Mouse (Mus musculus) embryonic fibroblast, embryonic 13.5 days (primary cell): ENCODE data around the gene Egfem1. TPM values are rescaled to one million over a fixed set of nuclear protein-coding genes. Genes with fewer than 3 reads are reported as not detected.

ENCODE experiments used
- H3K27ac ChIP-seq: 2 replicates; pipeline ENCODE4 v1.5.1; 2012; ENCODE audit warnings: low read length, control low read depth, inconsistent platforms; ENCODE audit not compliant: insufficient read depth
- H3K4me1 ChIP-seq: 2 replicates; pipeline ENCODE4 v1.6.1; 2011; ENCODE audit warnings: low read length; ENCODE audit not compliant: control insufficient read depth, insufficient read depth
- H3K4me3 ChIP-seq: 2 replicates; pipeline ENCODE4 v1.5.1; 2011; ENCODE audit warnings: mild to moderate bottlenecking, control low read depth, low read length; ENCODE audit not compliant: insufficient read depth
- CTCF ChIP-seq: IDR thresholded peaks from 2 replicates; pipeline ENCODE4 v1.5.1; 2011; ENCODE audit warnings: mild to moderate bottlenecking, control low read depth, low read length, moderate library complexity, borderline replicate concordance; ENCODE audit not compliant: insufficient read depth
- POLR2A ChIP-seq: IDR thresholded peaks from 2 replicates; pipeline ENCODE4 v1.6.1; 2011; ENCODE audit warnings: low read depth, mild to moderate bottlenecking, control low read depth, low read length, moderate library complexity
- polyA plus RNA-seq: library from polyadenylated mRNA; stranded (reverse); fragments of >200 nt; gene quantifications from 2 replicates; pipeline ENCODE4 v1.2.4, GENCODE M21; 2011; ENCODE audit warnings: low read depth; ENCODE audit not compliant: missing spikeins, insufficient read length

The Egfem1 gene
- polyA plus RNA-seq, 1 experiment = not detected

DNA sequence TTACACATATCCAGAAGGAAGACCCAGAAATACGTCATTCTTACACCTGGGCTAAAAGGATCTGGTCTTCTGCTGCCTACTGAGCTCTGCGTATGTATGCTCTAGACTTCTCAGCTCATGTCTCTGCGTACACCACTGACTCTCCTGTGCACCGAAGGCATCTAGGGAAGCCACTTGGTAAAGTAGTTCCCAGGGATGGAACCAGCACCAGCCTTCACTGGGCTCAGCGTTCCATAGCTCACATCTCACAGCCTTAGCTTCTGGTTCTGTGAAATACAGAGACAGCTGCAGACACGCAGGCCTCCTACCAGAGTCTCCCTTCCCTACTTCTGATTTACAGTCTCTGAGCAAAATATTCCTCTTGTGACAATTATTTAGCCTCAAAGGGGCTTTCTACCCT lies 361.2 kb downstream of the Egfem1 start:
- Histone ChIP-seq H3K27ac (no peak overlapping the region), H3K4me3 (no peak overlapping the region), H3K4me1 (no peaks in the 10 kb centered on the region)
- TF ChIP-seq POLR2A (no peak), CTCF (no peak)

DNA sequence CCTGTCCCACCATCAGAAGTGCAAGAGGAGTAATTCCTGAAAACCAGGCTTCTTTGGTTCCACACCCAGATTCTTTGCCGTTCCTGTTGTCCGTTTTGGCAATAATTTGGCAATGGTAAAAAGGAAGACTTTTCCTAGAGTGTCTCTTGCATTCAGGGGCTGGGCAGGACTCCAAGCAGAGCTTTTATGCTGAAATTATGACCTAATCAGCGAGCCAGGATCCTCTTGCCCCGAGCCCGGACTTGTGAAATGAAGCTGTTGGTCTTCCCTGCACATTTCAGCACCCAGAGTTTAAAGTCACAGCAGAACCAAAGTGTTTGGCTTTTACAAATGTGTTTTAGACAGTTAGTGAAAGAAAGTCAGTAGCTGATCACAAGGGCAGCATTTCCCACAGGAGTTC lies 362.8 kb downstream of the Egfem1 start:
- Histone ChIP-seq H3K27ac (no peak overlapping the region), H3K4me1 (no peaks in the 10 kb centered on the region), H3K4me3 (no peak overlapping the region)
- TF ChIP-seq POLR2A (no peak), CTCF (no peak)

DNA sequence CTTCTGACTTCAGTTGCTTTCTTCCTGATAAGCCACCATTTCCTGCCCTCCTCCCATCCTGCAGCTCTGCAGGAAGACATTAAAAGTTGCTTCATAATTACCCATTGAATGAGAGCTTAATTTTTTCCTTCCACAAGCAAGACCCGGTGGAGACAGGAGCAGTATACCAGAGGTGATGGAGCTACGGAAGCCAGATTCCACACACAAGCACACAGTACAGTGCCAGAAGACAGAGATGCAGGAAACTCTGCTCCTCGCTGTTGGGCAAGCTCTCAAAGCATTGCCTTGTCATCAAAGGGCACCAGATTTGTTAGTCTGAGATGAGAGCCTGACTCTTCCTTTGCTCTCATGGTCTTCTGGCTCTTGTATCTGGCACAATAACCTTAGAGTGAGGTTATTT lies 364.3 kb downstream of the Egfem1 start:
- Histone ChIP-seq H3K4me3 (no peak overlapping the region), H3K27ac (no peak overlapping the region)
- TF ChIP-seq CTCF (no peak), POLR2A (no peak)

DNA sequence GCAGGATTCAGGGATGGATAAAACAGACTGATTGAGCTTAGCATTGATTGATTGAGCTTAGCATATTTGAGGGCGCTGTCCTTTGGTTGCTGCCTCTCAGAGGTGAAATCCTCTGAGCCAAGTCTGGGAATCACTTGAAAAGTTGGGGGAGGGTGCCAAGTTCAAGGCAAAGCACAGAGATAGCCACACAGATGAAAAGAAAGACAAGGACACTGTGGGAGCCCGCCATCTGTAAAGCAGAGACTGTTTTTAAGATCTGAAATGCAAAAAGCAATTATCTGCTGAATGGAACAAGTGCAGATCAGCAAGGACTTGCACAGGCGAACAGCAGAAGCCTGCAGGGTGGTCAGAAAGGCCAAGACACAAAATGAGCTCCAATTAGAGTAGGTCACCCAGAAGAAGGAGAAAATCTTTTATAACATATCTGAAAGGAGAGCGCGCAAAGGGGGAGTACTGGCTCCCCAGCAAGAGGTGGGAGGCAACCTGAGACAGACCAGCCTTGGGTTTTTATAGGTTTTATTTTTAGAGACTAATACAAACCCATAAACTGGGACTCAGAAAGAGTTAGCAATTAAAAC lies 367.1 kb downstream of the Egfem1 start:
- H3K27ac ChIP-seq = no peak overlapping the region
- H3K4me1 ChIP-seq = no peaks in the 10 kb centered on the region
- TF ChIP-seq POLR2A = no peak
- TF ChIP-seq CTCF = no peak
- H3K4me3 ChIP-seq = no peak overlapping the region

More for the DNA sequence above, 364.3 kb downstream of the Egfem1 start:
- H3K4me1 ChIP-seq = no peaks in the 10 kb centered on the region

DNA sequence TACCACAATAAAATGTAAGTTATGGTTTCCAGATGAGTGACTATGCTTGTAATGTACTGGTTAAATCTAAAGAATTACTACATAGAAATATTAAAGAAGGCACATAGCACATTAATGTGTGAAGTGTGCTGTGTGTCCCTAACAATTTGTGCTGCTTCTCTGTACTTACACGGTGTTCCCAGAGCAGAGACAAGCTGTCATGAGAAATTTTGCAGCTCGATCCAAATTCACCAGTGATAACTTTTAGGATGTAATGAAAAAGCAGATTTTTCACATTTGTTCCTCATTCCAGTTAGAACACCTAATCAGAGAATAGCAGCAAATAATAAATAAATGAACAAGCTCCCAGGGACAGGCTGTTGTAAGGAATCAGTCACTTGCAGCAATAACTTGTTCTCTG lies 416.4 kb downstream of the Egfem1 start:
- H3K4me3 ChIP-seq = no peak overlapping the region
- no peak for TF ChIP-seq POLR2A
- no peak for TF ChIP-seq CTCF
- H3K4me1 ChIP-seq = no peaks in the 10 kb centered on the region
- no peak overlapping the region for H3K27ac ChIP-seq

DNA sequence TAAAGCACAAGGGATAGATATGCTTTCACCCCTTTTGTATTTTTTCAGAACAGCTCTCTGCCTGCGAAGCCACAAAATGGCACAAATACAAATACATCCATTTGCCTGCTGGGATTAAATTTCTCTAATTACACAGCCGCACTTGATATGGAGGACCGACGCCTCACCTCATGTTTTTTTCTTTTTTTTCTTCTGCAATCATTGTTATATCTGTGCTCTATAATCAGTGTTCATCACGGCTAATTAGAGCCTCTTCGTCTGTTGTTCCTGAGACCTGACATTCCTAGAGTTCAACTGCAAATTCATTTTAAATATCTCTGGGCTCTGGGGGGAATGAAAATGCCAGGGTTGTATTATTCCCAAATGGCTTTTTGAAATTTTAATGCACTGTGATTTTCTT lies 417.4 kb downstream of the Egfem1 start:
- no peak for TF ChIP-seq CTCF
- no peak for TF ChIP-seq POLR2A
- no peak overlapping the region for H3K27ac ChIP-seq
- no peak overlapping the region for H3K4me3 ChIP-seq
- H3K4me1 ChIP-seq = no peaks in the 10 kb centered on the region

DNA sequence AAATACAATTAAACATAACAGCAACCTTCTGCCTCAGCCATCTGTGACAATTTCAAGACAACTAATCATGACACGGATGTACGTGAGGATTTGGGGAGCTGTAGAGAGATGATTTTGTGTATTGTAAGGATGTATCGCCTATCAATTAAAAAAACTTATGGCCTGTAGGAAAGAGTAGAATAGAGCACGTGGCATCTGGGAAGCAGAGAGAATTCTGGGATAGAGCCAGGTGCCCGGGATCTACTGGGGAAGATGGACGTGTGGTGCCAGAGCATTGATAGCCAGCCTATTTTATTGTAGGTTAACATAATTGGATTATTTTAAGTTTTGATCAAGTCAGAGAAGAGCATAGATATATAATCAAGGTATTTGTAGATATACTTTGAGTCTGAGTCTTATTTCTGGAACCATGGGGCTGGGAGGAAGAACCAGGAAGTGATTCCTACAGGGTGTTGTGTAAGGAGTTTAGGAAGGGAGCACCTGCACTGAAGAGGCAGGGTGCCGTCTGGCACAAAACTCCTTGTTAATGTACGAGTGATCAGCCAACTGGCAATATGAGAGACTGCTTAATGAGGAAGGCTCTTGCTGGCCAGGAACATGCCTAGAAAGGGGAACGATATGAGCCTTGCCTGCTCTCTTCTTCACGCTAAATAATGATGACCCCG lies 443.6 kb downstream of the Egfem1 start:
- no peak for TF ChIP-seq POLR2A
- no peak for TF ChIP-seq CTCF
- Histone ChIP-seq H3K4me1 (no peaks in the 10 kb centered on the region), H3K27ac (no peak overlapping the region), H3K4me3 (no peak overlapping the region)

DNA sequence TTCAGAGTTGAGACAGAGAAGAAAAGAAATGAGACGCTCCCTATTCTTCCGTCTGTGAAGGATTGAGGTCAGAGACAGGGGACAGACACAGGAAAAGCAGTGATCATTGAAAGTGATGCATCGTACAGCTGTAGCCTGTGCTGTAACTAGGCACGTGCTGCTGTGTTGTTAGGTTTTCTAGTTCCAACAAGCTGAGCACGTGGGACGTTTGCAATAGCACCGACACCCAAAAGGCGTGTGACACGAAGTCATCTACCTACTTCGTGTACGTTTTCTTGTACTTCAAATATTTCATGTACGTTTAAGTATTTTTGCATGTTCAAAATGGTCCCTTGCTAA lies 444.1 kb downstream of the Egfem1 start:
- TF ChIP-seq POLR2A = no peak
- no peak for TF ChIP-seq CTCF

DNA sequence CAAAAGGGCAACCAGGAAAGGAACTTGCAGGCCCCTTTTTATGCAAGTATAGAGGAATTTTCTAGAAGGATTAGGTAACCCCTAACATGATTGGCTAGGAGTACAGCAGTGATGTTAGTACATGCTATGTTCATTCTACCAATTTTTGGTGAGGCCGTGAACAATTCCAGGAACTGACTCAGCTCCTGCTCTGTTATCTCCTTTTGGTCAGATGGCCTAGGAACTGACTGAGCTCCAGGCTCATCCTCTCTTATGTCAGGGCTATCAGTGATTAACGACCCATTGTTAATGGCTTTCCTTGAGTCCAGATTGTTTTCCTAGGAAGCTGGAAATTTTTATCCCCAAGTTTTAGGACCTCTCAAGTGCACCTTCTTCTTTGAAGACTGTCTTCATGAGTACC lies 457.4 kb downstream of the Egfem1 start:
- H3K27ac ChIP-seq = no peak overlapping the region
- TF ChIP-seq CTCF (no peak), POLR2A (no peak)
- no peaks in the 10 kb centered on the region for H3K4me1 ChIP-seq
- H3K4me3 ChIP-seq = no peak overlapping the region

More for the DNA sequence above, 444.1 kb downstream of the Egfem1 start:
- Histone ChIP-seq H3K4me3 (no peak overlapping the region), H3K4me1 (no peaks in the 10 kb centered on the region), H3K27ac (no peak overlapping the region)

DNA sequence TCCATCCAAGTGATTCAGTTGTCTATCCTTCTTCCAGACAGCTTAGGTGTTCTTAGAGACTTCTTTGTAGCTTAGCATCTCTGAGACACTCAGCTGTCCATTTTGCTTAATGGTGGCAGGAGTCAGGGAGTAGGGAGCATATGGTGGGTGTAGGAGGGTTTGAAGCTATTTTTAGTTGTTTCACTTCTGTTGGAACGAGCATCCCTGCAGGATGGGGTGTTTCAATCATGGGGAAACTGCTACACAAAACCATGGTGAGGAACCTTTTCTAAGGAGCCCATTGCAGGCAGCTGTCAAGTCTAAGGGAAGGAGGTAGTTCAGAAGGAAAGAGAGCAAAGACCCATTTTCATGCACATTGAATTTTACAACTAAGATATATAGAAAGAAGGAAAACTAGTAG lies 458.1 kb downstream of the Egfem1 start:
- Histone ChIP-seq H3K27ac (no peak overlapping the region), H3K4me3 (no peak overlapping the region), H3K4me1 (no peaks in the 10 kb centered on the region)
- TF ChIP-seq POLR2A (no peak), CTCF (no peak)

DNA sequence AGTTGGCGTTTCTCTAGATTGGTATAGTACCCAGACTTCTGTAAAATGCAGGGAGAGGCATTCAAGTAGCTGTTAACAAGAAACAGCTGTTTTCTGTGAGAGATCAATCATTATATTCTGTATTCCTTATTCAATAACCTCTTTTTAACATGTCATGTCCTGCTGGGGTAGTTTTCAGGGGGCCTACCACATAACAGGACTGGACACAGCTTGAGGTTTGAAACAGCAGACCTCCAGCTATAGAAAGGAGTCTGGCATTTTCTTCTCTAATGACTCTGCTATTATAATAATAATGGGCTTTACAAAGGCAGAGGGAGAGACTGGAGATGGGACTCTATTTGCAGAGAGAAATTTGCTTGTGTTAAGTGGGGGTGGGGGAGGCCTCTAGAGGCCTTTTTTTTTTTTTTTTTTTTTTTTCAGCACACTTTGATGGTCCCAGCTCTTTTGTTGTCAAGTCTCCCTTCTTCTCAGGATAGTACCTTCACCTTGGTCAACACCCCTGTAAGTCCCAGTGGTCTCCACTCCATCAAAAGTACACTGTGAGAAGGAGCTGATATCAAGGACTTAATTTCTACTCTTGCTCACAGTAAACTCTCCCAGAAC lies 459.8 kb downstream of the Egfem1 start:
- Histone ChIP-seq H3K4me3 (no peak overlapping the region), H3K4me1 (no peaks in the 10 kb centered on the region), H3K27ac (no peak overlapping the region)
- no peak for TF ChIP-seq CTCF

DNA sequence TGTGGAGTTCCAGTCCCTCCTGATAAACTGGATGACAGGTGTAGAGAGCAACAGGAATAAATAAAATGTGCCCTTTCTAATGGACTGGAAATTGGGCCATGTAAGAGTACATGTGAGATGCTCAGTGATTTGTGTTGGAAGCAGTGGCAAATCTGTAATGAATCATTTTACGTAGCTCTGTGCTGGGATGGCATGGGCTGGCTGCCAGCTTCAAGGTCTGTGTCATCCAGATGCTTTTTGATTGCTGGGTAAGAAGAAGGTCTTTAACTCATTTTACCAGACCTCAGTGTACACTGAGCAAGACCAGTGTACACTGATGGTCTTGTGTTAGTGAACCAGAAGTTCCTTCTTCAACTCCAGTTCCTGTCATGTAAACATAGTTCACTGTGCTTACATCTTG lies 462.2 kb downstream of the Egfem1 start:
- Histone ChIP-seq H3K27ac (no peak overlapping the region), H3K4me3 (no peak overlapping the region), H3K4me1 (no peaks in the 10 kb centered on the region)
- TF ChIP-seq POLR2A (no peak), CTCF (no peak)
